Comparison of ENCODE assay signal across 31 mouse cellular contexts in genomic region chr9:41785131-41785530, GRCm38 (mm10).
"Had no signal": no experiment of that assay in that cellular context is flagged by ENCODE, and none has a peak within 500 bp of the region (broad histone marks: within the 10 kb centered on the region; RNA-seq: fewer than 3 reads in every experiment).

No protein-coding gene starts in this region.

- H3K4me3 ChIP-seq: left cerebral cortex, adult 2 months; limb, embryonic 10.5 days; limb, embryonic 12.5 days; limb, embryonic 13.5 days; limb, embryonic 15.5 days; liver, embryonic 12.5 days; liver, embryonic 13.5 days; liver, embryonic 15.5 days; lung, embryonic 15.5 days; megakaryocyte, embryonic 14.5 days; midbrain, embryonic 10.5 days; midbrain, embryonic 12.5 days; midbrain, embryonic 13.5 days; midbrain, embryonic 15.5 days; myocyte; neural tube, embryonic 12.5 days had no signal

- H3K9me3 ChIP-seq: limb, embryonic 10.5 days; liver, embryonic 12.5 days; liver, embryonic 13.5 days; liver, embryonic 15.5 days; lung, embryonic 15.5 days; megakaryocyte, embryonic 14.5 days had no signal

- H3K36me3 ChIP-seq: limb, embryonic 10.5 days; limb, embryonic 12.5 days; limb, embryonic 13.5 days; limb, embryonic 15.5 days; liver, embryonic 12.5 days; liver, embryonic 13.5 days; liver, embryonic 15.5 days; lung, embryonic 15.5 days; midbrain, embryonic 10.5 days; midbrain, embryonic 12.5 days; midbrain, embryonic 13.5 days; midbrain, embryonic 15.5 days; neural tube, embryonic 12.5 days had no signal

- H3K9ac ChIP-seq: limb, embryonic 12.5 days; limb, embryonic 13.5 days; limb, embryonic 15.5 days; liver, embryonic 12.5 days; liver, embryonic 13.5 days; liver, embryonic 14.5 days; liver, embryonic 15.5 days; lung, embryonic 14.5 days; lung, embryonic 15.5 days; midbrain, embryonic 12.5 days; midbrain, embryonic 13.5 days; midbrain, embryonic 15.5 days; neural tube, embryonic 12.5 days had no signal

- DNase-seq: left cerebral cortex, postnatal 4 days; liver; liver, embryonic 13.5 days; lung, adult 18-20 months; lung, adult 2 months; lung, embryonic 14.5 days; lung, postnatal 10 days; lung, postnatal 14 days; lung, postnatal 36 days; lung, postnatal 4 days; midbrain, embryonic 14.5 days had no signal

- H3K4me1 ChIP-seq: liver, embryonic 12.5 days; liver, embryonic 13.5 days; liver, embryonic 15.5 days; lung, embryonic 15.5 days; megakaryocyte, embryonic 14.5 days; midbrain, embryonic 10.5 days; midbrain, embryonic 13.5 days; midbrain, embryonic 15.5 days; neural tube, embryonic 12.5 days had no signal

- H3K27ac ChIP-seq: left cerebral cortex, adult 2 months; limb, embryonic 10.5 days; limb, embryonic 12.5 days; limb, embryonic 13.5 days; limb, embryonic 15.5 days; liver, embryonic 12.5 days; liver, embryonic 13.5 days; liver, embryonic 14.5 days; liver, embryonic 15.5 days; lung, embryonic 15.5 days; macrophage; midbrain, embryonic 10.5 days; midbrain, embryonic 12.5 days; midbrain, embryonic 13.5 days; midbrain, embryonic 15.5 days; neural tube, embryonic 12.5 days had no signal

- H3K27me3 ChIP-seq: limb, embryonic 12.5 days; limb, embryonic 13.5 days; limb, embryonic 15.5 days; liver, embryonic 12.5 days; liver, embryonic 13.5 days; liver, embryonic 15.5 days; lung, embryonic 15.5 days; megakaryocyte, embryonic 14.5 days; midbrain, embryonic 12.5 days; midbrain, embryonic 13.5 days; midbrain, embryonic 15.5 days; neural tube, embryonic 12.5 days had no signal

- ATAC-seq: liver, embryonic 12.5 days; lung, postnatal 0 days; midbrain, embryonic 13.5 days; midbrain, embryonic 15.5 days; midbrain, embryonic 16.5 days had no signal

- H3K4me2 ChIP-seq: limb, embryonic 12.5 days; limb, embryonic 13.5 days; limb, embryonic 15.5 days; liver, embryonic 11.5 days; liver, embryonic 12.5 days; liver, embryonic 13.5 days; liver, embryonic 15.5 days; lung, embryonic 14.5 days; lung, embryonic 15.5 days; midbrain, embryonic 12.5 days; midbrain, embryonic 13.5 days; midbrain, embryonic 15.5 days; neural tube, embryonic 12.5 days had no signal
